Comparison of ENCODE assay signal across 9 mouse cellular contexts in genomic region chr12:30883592-30883985, GRCm38 (mm10). TPM values are rescaled to one million over a fixed set of nuclear protein-coding genes. Genes with fewer than 3 reads are reported as not detected.
A peak's percentile ranks its signal among the peaks of the same experiment; 100 is the strongest.
DNase-seq lines count a peak whose midpoint lies in the region; ATAC-seq lines count a peak whose summit lies in the region.
"Had no signal": no experiment of that assay in that cellular context is flagged by ENCODE, and none has a peak within 500 bp of the region (broad histone marks: within the 10 kb centered on the region; RNA-seq: fewer than 3 reads in every experiment).

No protein-coding gene starts in this region.

- H3K4me3 ChIP-seq in neural tube, embryonic 11.5 days (ENCODE audit: low read depth, low read length): peak overlapping the region; percentile 51
- H3K4me3 ChIP-seq in liver, embryonic 16.5 days (ENCODE audit: low read depth, low read length): peak overlapping the region; percentile 29; the same call in 1 of the 2 replicates

- H3K9ac ChIP-seq in neural tube, embryonic 11.5 days (ENCODE audit: low read length): no peak overlapping the region
- no peak overlapping the region for H3K9ac ChIP-seq in liver, embryonic 16.5 days (ENCODE audit: low read depth, low read length)

- DNase-seq in embryo, embryonic 10.5 days (ENCODE audit: low spot score): peak; percentile 11
- DNase-seq in embryo, embryonic 11 days: no peak
- DNase-seq in neural tube, embryonic 11.5 days (ENCODE audit: low spot score): no peak
- DNase-seq in neural tube, embryonic 10.5 days (ENCODE audit: extremely low spot score, low spot score): no peak
- no peak for DNase-seq in thymus, postnatal 36 days
- DNase-seq in gastrocnemius, adult 8-10 months (ENCODE audit: low spot score in 2 of 2): no peak
- no peak for DNase-seq in cerebellum, postnatal 4 days (ENCODE audit: low spot score in 2 of 2)
- DNase-seq: cerebellum, adult 18-20 months had no signal

- H3K27me3 ChIP-seq in neural tube, embryonic 11.5 days (ENCODE audit: control insufficient read depth, insufficient read depth, low read length): peaks cover 32% of the 10 kb centered on the region
- peaks cover 54% of the 10 kb centered on the region for H3K27me3 ChIP-seq in liver, embryonic 16.5 days (ENCODE audit: control insufficient read depth, insufficient read depth, low read depth, low read length)

- H3K4me2 ChIP-seq in neural tube, embryonic 11.5 days (ENCODE audit: low read depth): peak overlapping the region; percentile 98
- H3K4me2 ChIP-seq in liver, embryonic 16.5 days (ENCODE audit: low read depth, low read length): no peak overlapping the region

- H3K4me1 ChIP-seq in neural tube, embryonic 11.5 days (ENCODE audit: control insufficient read depth, insufficient read depth, low read length): peaks cover 5% of the 10 kb centered on the region; the same call in 1 of the 2 replicates
- peaks cover 4% of the 10 kb centered on the region; the same call in 1 of the 2 replicates for H3K4me1 ChIP-seq in liver, embryonic 16.5 days (ENCODE audit: control insufficient read depth, low read depth, low read length)

- no peaks in the 10 kb centered on the region for H3K36me3 ChIP-seq in neural tube, embryonic 11.5 days (ENCODE audit: control insufficient read depth, insufficient read depth, low read length)
- no peaks in the 10 kb centered on the region for H3K36me3 ChIP-seq in liver, embryonic 16.5 days (ENCODE audit: control insufficient read depth, insufficient read depth)

- H3K27ac ChIP-seq in neural tube, embryonic 11.5 days (ENCODE audit: low read depth, low read length): no peak overlapping the region
- no peak overlapping the region for H3K27ac ChIP-seq in liver, embryonic 16.5 days (ENCODE audit: low read length)

- no peaks in the 10 kb centered on the region for H3K9me3 ChIP-seq in neural tube, embryonic 11.5 days (ENCODE audit: control insufficient read depth, low read length)
- H3K9me3 ChIP-seq in liver, embryonic 16.5 days (replicated peaks; ENCODE audit: control insufficient read depth, low read length): no peaks in the 10 kb centered on the region

- WGBS in neural tube, embryonic 11.5 days: 27% methylated on average over 4 of the region's 4 CpGs
- 17% methylated on average over 4 of the region's 4 CpGs for WGBS in liver, embryonic 16.5 days (ENCODE audit: insufficient replicate concordance)

- ATAC-seq in neural tube, embryonic 11.5 days (ENCODE audit: insufficient read depth, low FRiP score, low TSS enrichment): no peak
- no peak for ATAC-seq in liver, embryonic 16.5 days (ENCODE audit: low read depth)

RNA-seq across cellular contexts. Expression of gene Alkal2, which starts 0.5 kb away (rescaled TPM):
- polyA plus RNA-seq in neural tube, embryonic 11.5 days (2014; fragmentation: Nextera tagmentation; extraction: Ambion mirVana): not detected in 2 replicates
- polyA plus RNA-seq in liver, embryonic 16.5 days (2015; fragmentation: Nextera tagmentation; extraction: Ambion mirVana): not detected in 2 replicates
- total RNA-seq in gastrocnemius, adult 8-10 months (2022): under 1 TPM; 0.22 to 0.63 (median 0.49) TPM

RNA-seq across cellular contexts. Expression of gene Acp1, which starts 27.8 kb away (rescaled TPM):
- 189 and 194 TPM in 2 replicates for polyA plus RNA-seq in neural tube, embryonic 11.5 days (2014; fragmentation: Nextera tagmentation; extraction: Ambion mirVana)
- polyA plus RNA-seq in liver, embryonic 16.5 days (2015; fragmentation: Nextera tagmentation; extraction: Ambion mirVana): 235 and 271 TPM in 2 replicates
- total RNA-seq in gastrocnemius, adult 8-10 months (2022): 10 to 100 TPM; 34.1 to 43.2 (median 36.8) TPM

RNA-seq across cellular contexts. Expression of gene Sh3yl1, which starts 27.9 kb away (rescaled TPM):
- polyA plus RNA-seq in neural tube, embryonic 11.5 days (2014; fragmentation: Nextera tagmentation; extraction: Ambion mirVana): 20.7 and 23.1 TPM in 2 replicates
- polyA plus RNA-seq in liver, embryonic 16.5 days (2015; fragmentation: Nextera tagmentation; extraction: Ambion mirVana): 39.7 and 41.2 TPM in 2 replicates
- under 1 TPM; 0.24 to 0.99 (median 0.77) TPM for total RNA-seq in gastrocnemius, adult 8-10 months (2022)
